Mouse (Mus musculus) heart, adult 11 months (tissue): Measurements from ENCODE around the gene Kctd19.
A peak's percentile ranks its signal among the peaks of the same experiment; 100 is the strongest.

Source experiments
- DNase-seq: peaks from one replicate; pipeline ENCODE4 v3.0.0; 2022

The Kctd19 gene

GRCm38 (mm10) chr8:105419800-105420199 lies 6.5 kb upstream of the Kctd19 start:
- peak; percentile 2 for DNase-seq

GRCm38 (mm10) chr8:105418992-105419391 lies 5.7 kb upstream of the Kctd19 start:
- peak; percentile 24 for DNase-seq

DNA sequence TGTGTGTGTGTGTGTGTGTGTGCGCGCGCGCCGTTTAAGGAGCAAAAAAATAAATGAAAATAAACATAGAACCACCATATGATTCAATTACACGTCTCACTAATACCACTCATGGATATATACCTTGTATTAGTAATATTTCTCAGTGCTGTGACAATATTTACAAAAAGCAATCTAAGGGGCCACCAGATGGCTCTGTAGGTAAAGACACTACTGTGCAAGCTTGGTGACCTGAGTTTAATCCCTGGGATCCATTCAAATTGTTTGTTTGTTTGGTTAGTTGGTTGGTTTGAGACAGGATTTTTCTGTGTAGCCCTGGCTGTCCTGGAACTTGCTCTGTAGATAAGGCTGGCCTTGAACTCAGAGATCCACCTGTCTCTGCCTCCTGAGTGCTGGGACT lies 3.4 kb downstream of the Kctd19 start:
- no peak for DNase-seq

DNA sequence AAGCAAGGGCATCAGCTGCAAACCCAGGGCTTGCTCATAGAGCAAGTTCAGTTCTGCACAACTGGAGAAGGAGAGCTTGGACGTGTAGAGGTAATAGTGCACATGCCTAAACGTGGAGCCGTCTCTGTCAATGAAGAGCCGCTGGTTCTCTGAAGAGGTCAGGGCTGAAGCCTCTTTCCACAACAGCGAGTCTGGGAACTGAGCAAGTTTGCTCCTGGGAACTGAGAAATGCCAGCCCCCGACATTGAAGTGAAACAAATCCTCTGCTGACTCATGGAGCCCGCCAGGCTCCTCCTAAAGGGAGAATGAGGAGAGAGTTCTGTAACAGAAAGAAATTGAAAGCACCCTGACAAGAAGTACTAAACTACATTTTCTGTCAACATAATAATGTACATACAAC lies 5.0 kb downstream of the Kctd19 start:
- DNase-seq, result peak; percentile 59

DNA sequence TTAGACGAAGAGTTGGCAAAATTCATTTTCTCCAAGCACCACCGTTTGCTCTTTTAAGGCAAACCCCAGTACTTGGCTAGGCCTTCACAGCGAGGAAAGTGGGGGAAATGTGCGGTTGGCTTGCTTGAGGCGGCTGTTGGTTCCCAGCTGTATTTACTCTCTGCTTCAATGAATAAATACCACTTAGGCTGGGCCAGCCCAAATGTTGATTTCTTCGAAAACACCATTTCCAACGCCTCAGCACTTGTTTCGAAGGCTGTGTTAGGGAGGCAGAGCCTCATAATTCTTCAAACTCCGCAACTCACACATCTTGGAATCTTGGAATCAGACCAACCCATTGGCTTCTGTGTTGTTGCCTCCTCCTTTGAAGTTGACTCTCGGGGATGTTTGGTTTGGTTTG lies 6.9 kb downstream of the Kctd19 start:
- peak; percentile 64 for DNase-seq

- peak; percentile 64 for DNase-seq
Measured at GRCm38 (mm10) chr8:105404496-105404895, 8.8 kb downstream of the Kctd19 start.

DNA sequence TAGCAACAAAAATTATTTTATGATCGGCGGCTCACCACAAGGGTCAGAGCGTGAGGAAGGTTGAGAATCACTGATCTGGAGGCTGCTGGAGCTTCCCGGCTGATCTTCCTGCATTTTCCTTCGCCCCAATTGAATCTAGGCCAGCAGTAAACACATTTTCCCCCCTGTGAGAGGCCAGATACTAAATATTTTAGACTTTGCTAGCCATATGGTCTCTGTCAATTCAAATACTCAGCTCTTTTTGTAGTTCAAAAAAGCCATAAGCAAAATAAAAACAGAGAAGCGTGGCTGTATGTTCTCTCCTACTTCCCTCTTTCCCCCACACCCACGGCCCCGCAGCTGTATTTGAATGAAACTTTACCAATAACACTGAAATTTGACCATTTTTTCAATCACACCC lies 9.8 kb downstream of the Kctd19 start:
- peak; percentile 31 for DNase-seq

- peak; percentile 77 for DNase-seq
Measured at GRCm38 (mm10) chr8:105400016-105400415, 13.3 kb downstream of the Kctd19 start.

DNA sequence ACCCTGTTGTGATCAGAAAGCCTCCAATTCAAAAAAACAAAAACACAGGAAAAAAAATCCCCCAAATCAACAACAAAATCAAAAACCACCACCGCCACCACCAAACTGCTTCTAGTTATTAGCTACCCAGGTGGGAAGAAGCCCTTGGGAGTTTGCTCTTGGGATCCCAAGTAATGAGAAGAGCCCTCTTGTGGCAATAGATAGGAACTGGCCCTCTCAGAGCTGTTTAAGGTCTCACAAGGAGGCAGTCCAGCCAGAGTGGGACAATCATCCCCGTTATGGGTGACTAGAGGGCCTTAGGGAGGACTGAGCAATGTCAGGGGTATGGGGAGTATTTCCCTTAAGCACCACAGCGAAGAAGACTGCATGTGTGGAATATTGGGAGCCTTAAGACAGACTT lies 15.6 kb downstream of the Kctd19 start:
- peak; percentile 91 for DNase-seq

DNA sequence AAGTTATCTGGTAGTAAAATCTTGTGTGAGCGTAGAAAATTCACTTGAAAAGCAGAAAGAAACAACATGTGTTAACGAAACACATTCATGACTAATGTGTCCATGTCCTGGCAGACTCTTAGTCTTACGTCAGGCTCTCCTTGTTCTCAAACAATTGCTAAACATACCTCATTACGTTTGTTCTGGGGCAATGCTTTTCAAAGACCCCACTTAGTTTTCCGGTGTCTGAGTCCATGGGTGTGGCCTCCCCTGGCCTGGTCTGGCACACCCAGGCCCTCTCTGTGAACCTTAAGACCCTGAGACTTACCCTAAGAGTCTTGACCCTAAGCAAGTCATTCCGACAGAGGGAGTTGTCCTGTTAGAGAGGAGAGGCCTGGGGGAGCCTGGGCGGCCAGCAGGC lies 19.4 kb downstream of the Kctd19 start:
- peak; percentile 86 for DNase-seq

DNA sequence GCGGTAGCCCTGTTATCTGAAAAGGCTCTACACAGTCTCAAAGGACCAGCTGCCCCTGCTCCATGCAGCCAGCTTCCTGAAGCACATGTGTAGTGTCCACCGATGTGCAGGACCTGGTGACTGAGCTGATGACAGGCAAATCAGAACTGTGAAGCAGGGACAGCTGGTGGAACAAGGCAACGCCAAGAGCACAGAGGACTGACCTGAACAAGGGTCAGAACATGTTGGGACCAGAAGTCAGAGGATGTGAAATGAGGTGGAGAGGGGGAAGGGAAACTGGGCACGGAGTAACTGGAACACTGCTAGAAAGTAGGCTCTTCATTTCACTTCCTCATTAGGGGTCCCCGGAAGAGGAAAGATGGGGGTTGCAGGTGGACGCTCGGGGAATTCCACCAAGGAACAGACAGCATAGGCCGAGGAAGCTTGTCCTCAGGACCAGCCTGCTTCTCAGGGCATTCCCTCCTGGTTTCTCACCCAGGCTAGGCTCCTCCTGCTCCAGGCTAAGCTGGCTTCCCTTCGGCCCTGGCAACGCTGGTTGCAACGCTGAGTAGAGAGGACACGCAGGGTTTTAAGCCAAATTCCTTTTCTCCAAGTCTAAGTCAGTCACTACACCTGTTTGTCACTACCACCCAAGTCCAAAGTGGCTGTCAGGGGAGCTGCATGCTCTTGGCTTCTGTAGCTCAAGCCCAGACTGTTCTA lies 20.1 kb downstream of the Kctd19 start:
- DNase-seq, result peak; percentile 96

- peak; percentile 97 for DNase-seq
Measured at GRCm38 (mm10) chr8:105389096-105389495, 24.2 kb downstream of the Kctd19 start.

DNA sequence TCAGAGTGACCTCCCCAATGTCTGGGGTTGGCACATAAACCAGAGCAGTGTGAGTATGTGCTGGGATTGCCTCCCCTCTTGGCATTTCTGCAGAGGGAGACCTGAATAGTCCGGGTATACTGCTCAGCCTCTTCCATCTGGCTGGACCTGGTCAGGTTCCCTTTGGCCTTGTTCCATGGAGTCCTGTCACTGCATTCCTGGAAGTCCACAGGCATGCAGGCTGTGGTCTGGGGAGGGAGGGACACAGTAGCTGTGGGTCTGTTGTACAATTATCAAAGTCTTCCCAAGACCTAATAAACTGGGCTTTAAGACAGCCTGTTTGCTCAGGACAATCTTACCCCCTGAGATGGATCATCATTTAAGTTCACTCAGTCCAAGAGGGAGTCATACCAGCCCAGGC lies 26.2 kb downstream of the Kctd19 start:
- no peak for DNase-seq

DNA sequence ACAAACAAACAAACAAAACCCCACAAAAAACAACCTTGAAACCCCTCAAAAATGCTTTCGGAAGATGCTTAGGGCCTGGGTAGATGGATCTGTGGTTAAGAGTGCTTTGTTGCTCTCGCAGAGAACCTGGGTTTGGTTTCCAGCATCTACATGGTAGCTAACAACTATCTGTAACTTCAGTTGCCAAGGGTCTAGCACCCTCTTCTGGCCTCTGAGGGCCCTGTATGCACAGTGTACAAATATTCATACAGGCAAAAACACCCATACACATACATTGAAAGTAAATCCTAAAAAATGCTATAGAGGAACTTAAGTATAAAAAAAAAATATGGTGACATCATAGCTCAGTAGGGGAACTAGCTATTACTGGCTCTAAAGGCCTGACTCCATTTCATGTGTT lies 29.2 kb downstream of the Kctd19 start:
- no peak for DNase-seq

DNA sequence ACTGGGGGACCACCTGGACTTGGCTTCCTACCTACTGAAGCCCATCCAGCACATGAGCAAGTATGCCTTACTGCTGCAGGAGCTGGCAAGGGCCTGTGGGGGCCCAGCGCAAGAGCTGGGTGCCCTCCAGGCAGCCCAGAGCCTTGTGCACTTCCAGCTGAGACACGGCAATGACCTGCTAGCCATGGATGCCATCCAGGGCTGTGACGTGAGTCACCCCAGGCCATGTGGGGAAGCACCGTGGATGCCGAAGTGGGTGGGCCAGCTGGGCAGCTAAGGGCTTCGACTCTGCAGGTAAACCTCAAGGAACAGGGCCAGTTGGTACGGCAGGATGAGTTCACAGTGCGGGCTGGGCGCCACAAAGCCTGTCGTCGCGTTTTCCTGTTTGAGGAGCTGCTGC lies 33.0 kb downstream of the Kctd19 start:
- DNase-seq, result no peak

- peak; percentile 91 for DNase-seq
Measured at GRCm38 (mm10) chr8:105378673-105379072, 34.6 kb downstream of the Kctd19 start.

GRCm38 (mm10) chr8:105374513-105374966 lies 38.8 kb downstream of the Kctd19 start:
- peak; percentile 89 for DNase-seq

- DNase-seq, result peak; percentile 72
Measured at GRCm38 (mm10) chr8:105373032-105373431, 40.3 kb downstream of the Kctd19 start, which contains the start of gene Plekhg4. Gene Plekhg4 (plus strand): TSS chr8:105373274.

DNA sequence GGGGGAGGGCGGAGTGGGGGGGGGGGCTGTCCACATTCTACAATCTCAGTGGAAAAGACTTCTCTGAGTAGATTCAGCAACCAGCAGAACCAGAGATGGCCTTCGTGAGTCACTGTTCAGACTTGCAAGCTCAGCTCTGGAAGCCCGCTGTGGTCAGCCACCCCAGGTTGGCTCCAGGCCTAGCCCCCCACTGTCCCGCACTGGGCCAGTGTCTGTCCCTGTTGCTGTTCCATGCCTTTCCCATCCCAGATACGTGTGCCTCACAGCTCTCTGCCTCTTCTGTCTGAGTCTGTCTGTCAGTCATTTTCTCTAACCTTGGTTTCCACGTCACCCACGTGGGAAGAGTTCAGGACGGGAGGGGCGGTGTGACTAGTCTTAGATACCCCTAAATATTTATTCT lies 40.8 kb downstream of the Kctd19 start:
- peak; percentile 80 for DNase-seq

DNA sequence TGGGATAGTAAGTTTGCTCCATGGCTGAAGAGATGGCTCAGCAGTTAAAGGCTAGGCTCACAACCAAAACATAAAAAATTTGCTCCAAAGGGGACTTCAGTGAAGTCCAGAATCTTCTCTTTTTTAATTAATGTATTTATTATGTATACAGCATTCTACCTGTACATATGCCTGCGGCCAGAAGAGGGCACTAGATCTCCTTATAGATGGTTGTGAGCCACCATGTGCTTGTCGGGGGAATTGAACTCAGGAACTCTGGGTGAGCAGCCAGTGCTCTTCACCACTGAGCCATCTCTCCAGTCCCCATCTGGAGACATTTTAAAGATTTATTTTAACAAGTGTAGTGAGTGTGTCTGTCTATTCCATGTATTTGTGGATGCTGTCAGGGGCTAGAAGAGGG lies 46.2 kb downstream of the Kctd19 start:
- no peak for DNase-seq

GRCm38 (mm10) chr8:105361751-105362702 lies 51.3 kb downstream of the Kctd19 start:
- peak; percentile 97 for DNase-seq

- DNase-seq, result no peak
Measured at GRCm38 (mm10) chr8:105359646-105360045, 53.7 kb downstream of the Kctd19 start.

- no peak for DNase-seq
Measured at GRCm38 (mm10) chr8:105359208-105359607, 54.1 kb downstream of the Kctd19 start.

GRCm38 (mm10) chr8:105356681-105357080 lies 56.6 kb downstream of the Kctd19 start:
- DNase-seq, result peak; percentile 90
